Mouse (Mus musculus) effector memory CD4-positive, alpha-beta T cell, adult 7 months (primary cell): ENCODE results near the gene Gm21680. TPM values are rescaled to one million over a fixed set of nuclear protein-coding genes. Genes with fewer than 3 reads are reported as not detected.

Experiments used
- polyA plus RNA-seq: library from polyadenylated mRNA; unstranded; fragments of 100-300 nt; shearing (Covaris generic); gene quantifications from one replicate; pipeline ENCODE4 v1.2.1, GENCODE M21; 2017

Gene Gm21680
- polyA plus RNA-seq: not detected

GRCm38 (mm10) chr5:25972563-25972962, at the start of gene Gm21680:
Gene Gm21680 (minus strand): TSS chr5:25972663.

GRCm38 (mm10) chr5:26004698-26005097, 32.2 kb upstream of the Gm21680 start, which contains the start of gene Gm1979:
Gene Gm1979 (minus strand): TSS chr5:26004798.

GRCm38 (mm10) chr5:25988550-25988949, 16.1 kb upstream of the Gm21680 start, which contains the start of gene Gm21698:
Gene Gm21698 (minus strand): TSS chr5:25988650.

GRCm38 (mm10) chr5:25954317-25954716, 18.1 kb downstream of the Gm21680 start, which contains the start of gene Gm21671:
Gene Gm21671 (minus strand): TSS chr5:25954417.

GRCm38 (mm10) chr5:25942281-25942680, 30.2 kb downstream of the Gm21680 start, which contains the start of gene Gm21663:
Gene Gm21663 (minus strand): TSS chr5:25942381.

Other genes with a start within 250 kb of the Gm21680 start
- gene Actr3b, start 212.7 kb downstream of the Gm21680 start, polyA plus RNA-seq: 3.6 TPM
- gene Gm21663, start 30.3 kb downstream of the Gm21680 start, polyA plus RNA-seq: not detected
- not detected for gene Gm21671, start 18.2 kb downstream of the Gm21680 start, polyA plus RNA-seq
- not detected for gene Gm21698, start 16.0 kb upstream of the Gm21680 start, polyA plus RNA-seq
- gene Gm1979, start 32.1 kb upstream of the Gm21680 start, polyA plus RNA-seq: not detected
- not detected for gene Gm5862, start 50.3 kb upstream of the Gm21680 start, polyA plus RNA-seq
- 0.24 TPM for gene Speer4a, start 66.9 kb upstream of the Gm21680 start, polyA plus RNA-seq
- not detected for gene Gm7347, start 85.9 kb upstream of the Gm21680 start, polyA plus RNA-seq
- not detected for gene Gm10471, start 116.6 kb upstream of the Gm21680 start, polyA plus RNA-seq
- gene 5031410I06Rik, start 132.7 kb upstream of the Gm21680 start, polyA plus RNA-seq: not detected
- gene Gm10220, start 148.8 kb upstream of the Gm21680 start, polyA plus RNA-seq: not detected